In the genomic region with DNA sequence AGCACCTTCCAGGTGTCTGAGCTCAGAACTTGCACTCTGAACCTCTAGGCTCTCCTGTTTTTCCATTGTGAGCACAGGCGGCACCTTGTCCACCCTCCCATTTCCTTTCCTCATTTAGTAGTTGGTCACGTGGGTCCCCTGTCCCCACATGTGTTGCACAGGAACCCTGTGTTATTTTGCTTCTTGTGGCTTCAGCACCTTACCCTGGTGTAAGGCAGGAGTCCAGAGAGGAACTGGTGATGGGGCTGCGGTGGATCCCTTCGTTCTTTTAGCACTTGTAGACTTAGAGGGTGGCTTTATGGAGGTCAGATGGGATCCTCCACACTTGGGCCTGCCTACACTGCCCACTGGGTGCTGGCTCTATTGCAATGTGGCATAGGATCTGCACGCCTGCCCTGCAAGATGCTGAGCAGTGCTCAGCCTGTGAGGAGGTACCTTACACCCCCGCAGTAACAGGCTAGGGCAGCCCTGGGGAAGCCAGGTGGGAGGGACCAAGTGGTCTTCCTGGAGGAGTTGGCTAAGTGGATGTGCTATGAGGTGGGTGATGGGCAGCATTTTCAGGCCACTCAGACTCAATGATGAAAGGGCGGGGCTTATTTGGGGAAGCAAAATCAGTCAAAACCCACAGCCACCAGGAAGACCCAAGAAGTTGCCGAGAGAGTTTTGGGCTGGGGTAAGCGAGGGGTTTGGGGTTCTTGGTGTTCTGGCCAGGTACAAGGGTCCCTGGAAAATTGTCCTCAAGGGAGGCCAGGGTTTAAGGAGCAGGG, we compare ENCODE assay signal across 12 mouse cellular contexts. TPM values are rescaled to one million over a fixed set of nuclear protein-coding genes. Genes with fewer than 3 reads are reported as not detected.
A peak's percentile ranks its signal among the peaks of the same experiment; 100 is the strongest.
DNase-seq lines count a peak whose midpoint lies in the region; TF ChIP-seq lines count a peak whose summit lies in the region.
"Had no signal": no experiment of that assay in that cellular context is flagged by ENCODE, and none has a peak within 500 bp of the region (broad histone marks: within the 10 kb centered on the region; RNA-seq: fewer than 3 reads in every experiment).

No protein-coding gene starts in this region.

- intact Hi-C loops in left cerebral cortex, postnatal 36 days (cut with DNase I) = no loop called here

- no peak for TF ChIP-seq CTCF in lung, adult 2 months (IDR thresholded peaks at IDR 0.05; ENCODE audit: insufficient read depth, low read length)
- TF ChIP-seq CTCF in layer of hippocampus, adult 2 months (conservative IDR thresholded peaks at IDR 0.05) = no peak

- no peak for DNase-seq in lung, adult 2 months
- no peak for DNase-seq in lung, postnatal 10 days
- DNase-seq in lung, postnatal 36 days = peak; percentile 76
- peak; percentile 85 for DNase-seq in splenic B cell, adult 2 months (ENCODE audit: low read depth, low spot score)
- DNase-seq in urinary bladder, adult 2 months (ENCODE audit: low spot score) = no peak
- DNase-seq in left cerebral cortex, postnatal 36 days (ENCODE audit: low spot score in 2 of 2) = no peak
- DNase-seq in layer of hippocampus, adult 2 months (ENCODE audit: low spot score in 2 of 2) = no peak
- DNase-seq: gastrocnemius, postnatal 10 days; kidney, postnatal 4 days had no signal

- H3K36me3 ChIP-seq in splenic B cell, adult 2 months (ENCODE audit: control insufficient read depth, insufficient read depth, low read length, poor library complexity, severe bottlenecking) = peaks cover 8% of the 10 kb centered on the region
- H3K36me3 ChIP-seq: embryonic facial prominence, embryonic 12.5 days; stomach, embryonic 15.5 days had no signal

- H3K27me3 ChIP-seq in splenic B cell, adult 2 months (ENCODE audit: control insufficient read depth, insufficient read depth, low read length, poor library complexity, severe bottlenecking) = no peaks in the 10 kb centered on the region
- H3K27me3 ChIP-seq: embryonic facial prominence, embryonic 12.5 days; stomach, embryonic 15.5 days had no signal

- no peak for TF ChIP-seq POLR2A in lung, adult 2 months (IDR thresholded peaks at IDR 0.05; ENCODE audit: borderline replicate concordance, extremely low read depth, low read depth, low read length)

- peak overlapping the region; percentile 40 for H3K4me3 ChIP-seq in lung, adult 2 months (replicated peaks; ENCODE audit: extremely low read depth, low read depth, low read length)
- H3K4me3 ChIP-seq in brown adipose tissue, adult 24 weeks (ENCODE audit: insufficient read depth, low read depth, low read length) = peak overlapping the region; percentile 41
- no peak overlapping the region for H3K4me3 ChIP-seq in layer of hippocampus, adult 2 months
- H3K4me3 ChIP-seq: embryonic facial prominence, embryonic 12.5 days; stomach, embryonic 15.5 days had no signal

- peaks cover 3% of the 10 kb centered on the region for H3K4me1 ChIP-seq in lung, adult 2 months (ENCODE audit: control insufficient read depth, insufficient read depth, low read length)
- 0 out of 2 replicates have a peak, but pooled peaks cover 5% of the 10 kb centered on the region for H3K4me1 ChIP-seq in brown adipose tissue, adult 24 weeks (ENCODE audit: control insufficient read depth, insufficient read depth, insufficient read length, low read length)

- 76% methylated on average over 9 of the region's 9 CpGs for WGBS in lung, adult 2 months

- peak overlapping the region; percentile 50; the same call in 1 of the 2 replicates for H3K27ac ChIP-seq in brown adipose tissue, adult 24 weeks (replicated peaks; ENCODE audit: low read depth, low read length)
- H3K27ac ChIP-seq in layer of hippocampus, adult 2 months = no peak overlapping the region
- H3K27ac ChIP-seq: embryonic facial prominence, embryonic 12.5 days; stomach, embryonic 15.5 days had no signal

RNA-seq across cellular contexts. Expression of gene Adcy7, which starts 21.6 kb away (rescaled TPM):
- polyA plus RNA-seq in lung, adult 2 months (2012; rRNA removed) = 57.0 and 60.0 TPM in 2 replicates
- polyA plus RNA-seq in brown adipose tissue, adult 24 weeks (2012; ENCODE audit: insufficient read depth, insufficient read length, missing spikeins) = 1.6 and 1.7 TPM in 2 replicates
- polyA plus RNA-seq in urinary bladder, adult 2 months (2012; rRNA removed) = 15.0 and 15.2 TPM in 2 replicates
- 1 to 10 TPM; 4.7 TPM for total RNA-seq in left cerebral cortex, postnatal 36 days (2021)
- 1 to 10 TPM; 2.1 to 2.6 TPM for total RNA-seq in layer of hippocampus, adult 2 months (2021)

Comparison
In these comparisons a context has a peak if more than half of its experiments do, and no peak if none do; other contexts are left out.
1. DNase-seq: peak in lung, postnatal 36 days (single experiment) and splenic B cell, adult 2 months (single experiment); none in lung, adult 2 months (single experiment), lung, postnatal 10 days (single experiment), urinary bladder, adult 2 months (single experiment), left cerebral cortex, postnatal 36 days (0 of 2) and layer of hippocampus, adult 2 months (0 of 2).